Mouse (Mus musculus) heart, embryonic 15.5 days (tissue): ENCODE measurements at regions not wholly inside any gene's neighbourhood (a gene's known extent, or its start where the extent isn't known, plus 50 kb on each side); places are given as distances from the start of the nearest gene placed in this dataset.
A peak's percentile ranks its signal among the peaks of the same experiment; 100 is the strongest.

Experiments
- ATAC-seq: fragments of 200-750 bp; cut with Nextera tagmentation; replicated peaks from 2 replicates; pipeline ENCODE4 v1.8.0; 2017; ENCODE audit warnings: low read depth, moderate TSS enrichment; ENCODE audit not compliant: insufficient number of reproducible peaks, insufficient read depth, low FRiP score
- H3K27ac ChIP-seq: fragments of 300-500 bp; sonication (generic); 2 replicates; pipeline ENCODE4 v1.5.1; 2015; ENCODE audit warnings: mild to moderate bottlenecking, inconsistent platforms
- H3K27me3 ChIP-seq: fragments of 300-500 bp; sonication (generic); 2 replicates; pipeline ENCODE4 v1.6.1; 2015; ENCODE audit warnings: inconsistent platforms
- H3K36me3 ChIP-seq: fragments of 300-500 bp; sonication (generic); 2 replicates; pipeline ENCODE4 v1.6.1; 2015; ENCODE audit warnings: mild to moderate bottlenecking, inconsistent platforms
- H3K4me1 ChIP-seq: fragments of 300-500 bp; sonication (generic); replicated peaks from 2 replicates; pipeline ENCODE4 v1.6.1; 2015; ENCODE audit warnings: inconsistent platforms
- H3K4me2 ChIP-seq: fragments of 300-500 bp; sonication (generic); 2 replicates; pipeline ENCODE4 v1.6.1; 2015; ENCODE audit warnings: inconsistent platforms, mild to moderate bottlenecking, moderate library complexity
- H3K4me3 ChIP-seq: fragments of 300-500 bp; sonication (generic); 2 replicates; pipeline ENCODE4 v1.5.1; 2015; ENCODE audit warnings: mild to moderate bottlenecking, inconsistent platforms
- H3K9ac ChIP-seq: fragments of 300-500 bp; sonication (generic); 2 replicates; pipeline ENCODE4 v1.6.1; 2015; ENCODE audit warnings: mild to moderate bottlenecking, inconsistent platforms
- H3K9me3 ChIP-seq: fragments of 300-500 bp; sonication (generic); replicated peaks from 2 replicates; pipeline ENCODE4 v1.6.1; 2016; ENCODE audit warnings: inconsistent platforms
- WGBS: fragments of 180-500 bp; shearing (Covaris S2); methylation state at CpG from one replicate; pipeline ENCODE4 v1.1.7; 2015; ENCODE audit warnings: mixed read lengths; 5-methylcytosine and 5-hydroxymethylcytosine counted together

DNA sequence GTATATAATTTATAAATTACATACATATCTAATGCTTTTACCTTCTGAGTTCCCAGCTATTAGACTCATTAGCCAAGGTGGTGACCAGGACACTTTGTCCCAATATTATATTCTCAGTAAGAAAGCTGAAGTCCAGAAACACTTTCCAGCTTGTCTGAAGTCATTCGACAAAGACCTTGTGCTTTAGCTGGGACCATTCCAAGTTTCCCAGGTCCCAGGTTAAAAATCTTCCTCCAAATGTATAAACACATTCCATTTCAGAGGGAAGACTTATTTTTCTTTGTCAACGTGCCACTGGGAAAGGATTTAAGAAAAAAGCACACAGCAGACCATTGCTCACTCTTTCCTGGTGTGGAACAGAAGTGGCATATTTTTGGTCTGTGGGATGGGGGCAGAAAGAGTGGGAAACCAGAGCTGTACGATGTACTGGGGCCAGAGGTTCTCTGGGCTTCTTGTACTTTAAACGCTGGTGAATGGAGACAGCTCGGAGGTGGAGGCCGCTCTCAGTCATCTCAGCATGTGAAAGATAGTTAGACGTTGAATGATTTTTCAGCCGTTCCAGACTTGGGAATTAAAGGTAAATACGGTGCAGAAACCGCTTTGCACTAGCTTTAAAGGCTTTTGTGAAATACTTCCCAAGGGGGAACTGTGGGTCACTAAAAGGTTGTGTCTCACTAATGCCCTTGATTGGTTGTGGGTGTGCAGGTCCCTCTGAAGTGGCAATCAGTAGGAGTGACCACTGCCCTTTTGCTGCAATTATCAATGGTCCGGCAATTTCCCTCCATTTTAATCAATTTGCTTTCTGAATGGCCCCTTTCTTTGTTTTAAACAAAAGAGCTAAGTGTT, 261.2 kb upstream of the A1bg start:
- no peaks in the 10 kb centered on the region for H3K36me3 ChIP-seq
- 66% methylated on average over 11 of the region's 11 CpGs for WGBS
- no peaks in the 10 kb centered on the region for H3K4me1 ChIP-seq
- no peaks in the 10 kb centered on the region for H3K9me3 ChIP-seq
- H3K4me2 ChIP-seq = no peak overlapping the region
- no peak for ATAC-seq
- H3K27me3 ChIP-seq = no peaks in the 10 kb centered on the region
- H3K9ac ChIP-seq = no peak overlapping the region
- H3K27ac ChIP-seq = no peak overlapping the region
- no peak overlapping the region for H3K4me3 ChIP-seq

DNA sequence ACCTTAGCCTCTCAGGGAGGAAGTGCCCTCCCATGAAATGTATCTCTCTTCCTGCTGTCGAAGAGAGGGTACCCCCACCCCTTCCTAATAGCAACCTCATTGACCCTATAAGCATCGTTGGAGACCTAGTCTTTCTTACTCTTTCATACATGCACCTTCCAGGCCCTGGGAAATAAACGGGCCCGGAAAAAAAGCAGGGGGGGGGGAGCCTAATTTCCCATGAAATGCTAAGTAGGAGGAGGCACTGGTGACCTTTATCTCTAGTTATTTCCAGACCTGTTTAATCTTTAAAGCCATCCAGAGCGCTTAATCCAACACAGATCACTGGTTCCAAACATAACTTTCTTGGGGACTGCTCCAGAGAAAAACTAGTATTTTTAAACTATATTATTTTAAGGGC, 260.5 kb upstream of the A1bg start:
- no peaks in the 10 kb centered on the region for H3K4me1 ChIP-seq
- no peak for ATAC-seq
- H3K4me2 ChIP-seq = no peak overlapping the region
- H3K9ac ChIP-seq = no peak overlapping the region
- H3K36me3 ChIP-seq = no peaks in the 10 kb centered on the region
- H3K27me3 ChIP-seq = no peaks in the 10 kb centered on the region
- no peaks in the 10 kb centered on the region for H3K9me3 ChIP-seq
- no peak overlapping the region for H3K27ac ChIP-seq
- H3K4me3 ChIP-seq = no peak overlapping the region
- WGBS = 54% methylated on average over 5 of the region's 5 CpGs

DNA sequence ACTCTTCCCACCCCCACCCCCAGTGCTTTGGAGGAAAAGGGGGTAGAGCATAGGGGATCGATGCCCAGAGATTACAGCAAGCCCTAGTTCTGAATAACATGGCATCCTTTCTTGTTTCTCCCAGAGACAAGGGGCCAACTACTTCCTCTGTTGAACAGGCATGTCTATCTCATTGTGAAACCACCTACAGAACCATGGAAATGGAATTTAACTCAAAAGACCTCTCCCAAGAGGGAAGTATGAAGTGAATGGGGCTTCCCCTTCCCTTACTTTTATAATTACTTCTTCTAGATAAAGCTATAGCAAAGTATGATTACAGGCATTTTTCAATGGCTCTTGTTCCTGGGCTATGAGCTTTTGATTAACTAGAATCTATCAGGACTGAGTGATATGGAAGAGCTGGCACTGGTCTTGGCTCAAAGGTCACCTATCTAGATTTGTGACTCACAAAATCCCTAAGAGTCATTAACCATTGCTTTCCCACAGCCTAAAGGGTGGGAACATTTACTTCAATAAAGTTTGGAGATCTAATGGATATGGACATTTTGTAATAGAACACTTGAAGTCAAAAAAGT, 246.1 kb upstream of the A1bg start:
- Histone ChIP-seq H3K4me1 (peaks cover 5% of the 10 kb centered on the region), H3K9me3 (no peaks in the 10 kb centered on the region), H3K27ac (no peak overlapping the region), H3K9ac (no peak overlapping the region), H3K36me3 (no peaks in the 10 kb centered on the region), H3K27me3 (no peaks in the 10 kb centered on the region), H3K4me2 (no peak overlapping the region), H3K4me3 (no peak overlapping the region)
- 64% methylated on average over 1 of the region's 1 CpGs for WGBS
- no peak for ATAC-seq

DNA sequence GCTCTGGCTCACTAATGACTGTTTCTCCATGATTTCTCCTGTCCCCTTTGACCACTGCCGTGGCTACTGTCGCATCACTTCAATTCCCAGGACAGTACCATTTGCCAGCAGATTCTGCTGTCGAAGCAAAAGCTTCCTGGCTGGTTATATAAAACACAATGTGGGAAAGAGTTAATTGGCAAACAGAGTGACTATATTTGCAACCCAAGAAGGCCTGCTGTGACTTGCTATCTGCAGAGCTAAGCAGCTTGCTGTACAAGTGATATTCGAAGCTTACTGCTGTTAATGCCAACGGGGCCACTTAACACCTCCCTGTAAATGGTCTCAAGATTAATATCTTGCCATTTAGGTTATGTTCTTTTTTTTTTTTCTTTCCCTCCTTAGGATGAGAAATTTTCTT, 242.2 kb upstream of the A1bg start:
- ATAC-seq = no peak
- no peak overlapping the region for H3K4me3 ChIP-seq
- H3K4me2 ChIP-seq = no peak overlapping the region
- no peak overlapping the region for H3K27ac ChIP-seq
- H3K36me3 ChIP-seq = no peaks in the 10 kb centered on the region
- no peaks in the 10 kb centered on the region for H3K9me3 ChIP-seq
- 29% methylated on average over 5 of the region's 5 CpGs for WGBS
- peaks cover 5% of the 10 kb centered on the region for H3K4me1 ChIP-seq
- no peaks in the 10 kb centered on the region for H3K27me3 ChIP-seq
- H3K9ac ChIP-seq = no peak overlapping the region

DNA sequence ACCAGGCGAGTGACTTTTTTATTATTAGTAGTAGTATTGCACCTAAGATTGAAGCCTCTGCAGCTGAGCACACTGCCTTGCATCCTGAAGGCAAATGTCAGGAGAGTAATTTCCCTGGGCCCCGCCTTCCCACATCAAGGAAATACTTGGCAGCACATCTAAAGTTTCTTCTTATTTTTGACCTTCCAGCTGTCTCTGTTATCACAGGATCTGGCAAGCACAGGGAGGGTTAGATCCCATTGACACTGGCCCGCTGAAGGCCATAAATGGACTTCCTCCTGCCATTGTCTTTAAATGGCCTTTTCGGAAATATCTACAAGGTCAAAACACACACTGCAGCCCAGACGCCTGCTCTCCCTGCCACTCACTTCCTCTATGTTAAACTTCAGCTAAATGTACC, 238.6 kb upstream of the A1bg start:
- no peak overlapping the region for H3K4me3 ChIP-seq
- no peak for ATAC-seq
- no peak overlapping the region for H3K9ac ChIP-seq
- 53% methylated on average over 5 of the region's 5 CpGs for WGBS
- H3K9me3 ChIP-seq = no peaks in the 10 kb centered on the region
- H3K27ac ChIP-seq = no peak overlapping the region
- no peaks in the 10 kb centered on the region for H3K36me3 ChIP-seq
- peaks cover 5% of the 10 kb centered on the region for H3K4me1 ChIP-seq
- no peak overlapping the region for H3K4me2 ChIP-seq
- no peaks in the 10 kb centered on the region for H3K27me3 ChIP-seq

DNA sequence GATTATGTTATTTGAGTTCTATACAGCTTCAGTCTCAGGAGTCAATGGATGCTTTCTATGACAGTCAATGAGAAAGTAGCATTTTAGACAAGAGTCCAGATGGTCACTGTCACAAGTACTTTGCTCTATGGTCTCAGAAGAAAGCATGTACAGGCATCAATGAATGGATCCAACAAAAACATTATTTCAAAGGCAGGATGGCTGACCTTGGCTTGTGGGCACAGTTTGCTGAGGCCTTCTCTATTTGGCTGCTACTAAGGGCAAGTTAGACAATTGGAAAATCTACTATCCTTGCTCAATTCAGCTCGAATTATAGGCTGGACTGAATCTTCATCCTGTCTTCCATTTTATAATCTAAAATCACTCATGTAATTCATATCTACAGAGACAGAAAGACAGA, 237.9 kb upstream of the A1bg start:
- ATAC-seq = no peak
- H3K9ac ChIP-seq = no peak overlapping the region
- no peaks in the 10 kb centered on the region for H3K36me3 ChIP-seq
- H3K27ac ChIP-seq = no peak overlapping the region
- no peak overlapping the region for H3K4me2 ChIP-seq
- H3K27me3 ChIP-seq = no peaks in the 10 kb centered on the region
- H3K9me3 ChIP-seq = no peaks in the 10 kb centered on the region
- H3K4me1 ChIP-seq = peaks cover under 1% of the 10 kb centered on the region; the same call in 1 of the 2 replicates
- 62% methylated on average over 1 of the region's 1 CpGs for WGBS
- no peak overlapping the region for H3K4me3 ChIP-seq

DNA sequence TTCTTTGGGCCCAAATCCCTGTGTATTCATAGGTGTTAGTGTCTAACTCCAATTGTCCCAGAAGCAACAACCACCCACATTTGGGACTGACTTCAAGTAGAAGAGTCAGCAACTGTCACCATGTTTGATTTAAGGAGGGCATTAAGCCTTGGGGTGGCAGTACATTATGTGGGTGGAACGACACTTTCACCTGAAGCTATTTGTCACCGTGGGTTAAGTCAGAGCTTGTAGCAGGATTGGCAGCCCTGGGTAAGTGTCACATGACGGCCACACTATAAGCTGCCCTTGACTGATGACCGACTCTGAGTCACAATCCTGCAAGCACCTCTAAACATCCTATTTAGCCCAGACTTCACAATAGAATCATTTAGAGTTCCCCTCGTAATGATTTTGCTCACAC, 236.7 kb upstream of the A1bg start:
- H3K9ac ChIP-seq = no peak overlapping the region
- H3K27me3 ChIP-seq = no peaks in the 10 kb centered on the region
- H3K9me3 ChIP-seq = no peaks in the 10 kb centered on the region
- ATAC-seq = no peak
- no peaks in the 10 kb centered on the region for H3K4me1 ChIP-seq
- no peaks in the 10 kb centered on the region for H3K36me3 ChIP-seq
- H3K4me3 ChIP-seq = no peak overlapping the region
- H3K4me2 ChIP-seq = no peak overlapping the region
- no peak overlapping the region for H3K27ac ChIP-seq
- WGBS = 76% methylated on average over 5 of the region's 5 CpGs

DNA sequence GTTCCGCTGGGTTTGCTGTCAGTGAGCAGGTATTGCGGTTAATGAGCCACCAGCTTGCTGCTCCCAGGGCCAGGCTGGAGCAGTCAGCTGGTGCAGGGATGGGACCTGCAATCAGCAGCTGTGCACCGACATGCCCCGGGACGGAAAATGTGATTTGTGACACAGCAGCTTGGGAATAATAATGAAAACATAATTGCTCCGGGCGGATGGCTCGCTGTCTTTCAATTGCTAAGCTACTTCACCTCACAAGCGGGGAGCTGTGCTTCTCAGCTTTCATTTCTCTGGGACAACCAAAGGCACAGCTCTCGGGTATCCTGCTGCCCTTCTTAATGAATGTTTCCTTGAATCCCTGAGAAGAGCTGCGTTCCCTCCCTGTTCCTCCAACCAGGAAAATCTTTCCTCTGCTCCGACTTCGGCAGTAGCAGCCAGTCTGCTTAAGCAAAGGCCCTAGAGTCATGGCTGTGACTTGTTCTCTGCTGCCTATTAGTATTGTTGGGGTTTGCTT, 235.3 kb upstream of the A1bg start:
- 35% methylated on average over 13 of the region's 13 CpGs for WGBS
- H3K9ac ChIP-seq = peak overlapping the region; percentile 40

DNA sequence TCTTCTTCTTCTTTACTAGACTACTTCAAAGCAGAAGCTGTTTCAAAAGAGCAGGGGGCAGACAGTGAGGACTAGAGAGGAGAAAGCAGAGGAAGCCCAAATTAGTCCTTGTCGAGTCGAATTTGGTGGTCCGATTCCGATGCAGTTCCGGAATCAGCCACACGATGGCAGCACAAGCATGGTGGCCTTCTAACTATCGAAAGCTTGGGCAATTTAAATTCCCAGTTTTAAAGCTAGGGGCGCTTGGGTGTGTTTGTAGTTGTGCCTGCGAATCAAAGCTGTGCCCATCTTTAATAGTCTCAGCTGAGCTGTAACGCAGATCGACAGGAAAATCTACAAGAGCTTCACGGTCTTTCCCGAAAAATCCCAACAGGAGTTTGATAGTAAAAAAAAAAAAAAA, 234.7 kb upstream of the A1bg start:
- ATAC-seq = no peak
- H3K36me3 ChIP-seq = no peaks in the 10 kb centered on the region
- H3K4me3 ChIP-seq = peak overlapping the region; percentile 41
- H3K9me3 ChIP-seq = no peaks in the 10 kb centered on the region
- no peaks in the 10 kb centered on the region for H3K27me3 ChIP-seq
- H3K27ac ChIP-seq = no peak overlapping the region
- no peak overlapping the region for H3K9ac ChIP-seq
- 7% methylated on average over 13 of the region's 13 CpGs for WGBS
- H3K4me1 ChIP-seq = no peaks in the 10 kb centered on the region
- peak overlapping the region; percentile 62 for H3K4me2 ChIP-seq

More for the DNA sequence above, 235.3 kb upstream of the A1bg start:
- Histone ChIP-seq H3K4me3 (peak overlapping the region; percentile 41), H3K4me2 (peak overlapping the region; percentile 62), H3K36me3 (no peaks in the 10 kb centered on the region), H3K4me1 (no peaks in the 10 kb centered on the region), H3K9me3 (no peaks in the 10 kb centered on the region), H3K27me3 (no peaks in the 10 kb centered on the region), H3K27ac (no peak overlapping the region; the same call in 1 of the 2 replicates)
- ATAC-seq = no peak

DNA sequence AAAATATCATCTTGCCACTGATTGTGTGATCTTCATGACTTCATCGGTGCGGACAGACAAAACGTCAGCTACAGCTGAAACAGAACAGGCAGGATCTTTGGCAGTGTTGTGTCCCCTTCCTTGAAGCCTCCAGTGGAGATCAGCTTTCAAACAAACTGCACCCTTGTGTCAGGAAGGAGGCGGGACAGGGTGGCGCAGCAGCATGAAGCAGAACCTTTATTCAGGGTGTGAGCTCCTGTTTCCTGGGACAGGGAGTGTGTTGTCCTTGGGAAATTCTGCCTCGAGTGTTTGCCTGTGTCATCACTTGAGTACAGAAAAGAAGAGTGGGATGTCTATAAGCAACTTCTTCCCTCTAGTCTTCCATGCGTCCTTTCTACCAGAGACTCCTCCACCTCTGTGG, 232.7 kb upstream of the A1bg start:
- H3K27ac ChIP-seq = no peak overlapping the region
- no peak for ATAC-seq
- no peaks in the 10 kb centered on the region for H3K27me3 ChIP-seq
- WGBS = 46% methylated on average over 7 of the region's 7 CpGs
- no peaks in the 10 kb centered on the region for H3K9me3 ChIP-seq
- H3K4me2 ChIP-seq = no peak overlapping the region
- H3K4me1 ChIP-seq = no peaks in the 10 kb centered on the region
- H3K36me3 ChIP-seq = no peaks in the 10 kb centered on the region
- no peak overlapping the region for H3K4me3 ChIP-seq
- no peak overlapping the region for H3K9ac ChIP-seq

DNA sequence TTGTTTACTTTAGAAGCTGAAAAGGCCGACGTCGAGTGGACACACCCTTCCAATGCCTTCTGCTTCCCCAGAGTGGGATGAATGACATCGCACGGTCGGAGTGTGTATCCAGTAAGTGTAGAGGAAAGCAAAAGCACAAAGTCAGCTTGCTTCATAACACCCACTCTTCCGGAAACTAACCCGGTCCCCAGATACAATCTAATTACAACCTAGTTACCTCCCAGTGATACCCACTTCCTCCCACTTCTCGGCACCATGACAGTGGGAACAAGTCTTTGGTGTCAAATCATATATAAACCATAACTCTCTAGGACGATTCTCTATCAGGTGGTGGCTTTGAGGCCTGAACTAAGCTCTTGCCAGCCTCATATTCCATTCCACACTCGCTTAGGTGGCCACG, 231.4 kb upstream of the A1bg start:
- no peaks in the 10 kb centered on the region for H3K9me3 ChIP-seq
- WGBS = 80% methylated on average over 12 of the region's 12 CpGs
- no peak overlapping the region for H3K4me2 ChIP-seq
- no peak overlapping the region for H3K4me3 ChIP-seq
- no peaks in the 10 kb centered on the region for H3K4me1 ChIP-seq
- ATAC-seq = no peak
- no peak overlapping the region for H3K9ac ChIP-seq
- H3K27ac ChIP-seq = no peak overlapping the region
- H3K27me3 ChIP-seq = no peaks in the 10 kb centered on the region
- no peaks in the 10 kb centered on the region for H3K36me3 ChIP-seq

DNA sequence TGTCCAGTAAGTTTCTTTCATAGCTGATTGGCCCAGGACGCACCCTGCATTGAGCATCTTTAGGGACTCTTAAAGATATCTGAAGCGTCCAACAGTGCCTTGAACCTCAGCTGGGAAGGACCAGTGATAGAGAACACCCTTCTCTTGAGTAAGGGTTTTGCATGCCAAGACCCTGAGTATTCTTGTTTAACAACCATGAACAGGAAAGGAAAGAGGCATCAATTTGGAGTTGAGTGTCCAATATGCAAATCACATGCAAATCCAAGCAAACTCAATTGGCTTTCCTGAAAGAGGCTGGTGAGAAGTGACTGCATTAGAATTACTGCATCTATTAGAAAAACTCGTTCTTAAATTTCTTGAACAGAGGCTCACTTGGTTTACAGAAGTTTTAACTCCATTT, 220.0 kb upstream of the A1bg start:
- Histone ChIP-seq H3K4me3 (no peak overlapping the region), H3K9me3 (no peaks in the 10 kb centered on the region), H3K36me3 (no peaks in the 10 kb centered on the region), H3K9ac (no peak overlapping the region), H3K27ac (no peak overlapping the region), H3K4me2 (no peak overlapping the region), H3K27me3 (no peaks in the 10 kb centered on the region), H3K4me1 (peaks cover 3% of the 10 kb centered on the region; the same call in 1 of the 2 replicates)
- WGBS = 72% methylated on average over 3 of the region's 3 CpGs
- no peak for ATAC-seq
